Mouse (Mus musculus) hindbrain, postnatal 0 days (tissue): ENCODE measurements around the gene Klf11. TPM values are rescaled to one million over a fixed set of nuclear protein-coding genes. Genes with fewer than 3 reads are reported as not detected.
A peak's percentile ranks its signal among the peaks of the same experiment; 100 is the strongest.

Experiments used
- ATAC-seq: fragments of 200-750 bp; cut with Nextera tagmentation; 2 replicates; pipeline ENCODE4 v1.8.0; 2017; ENCODE audit warnings: mild to moderate bottlenecking, moderate TSS enrichment, moderate library complexity
- DNase-seq: peaks from one replicate; pipeline ENCODE4 v3.0.0-alpha.2; 2015; ENCODE audit warnings: low spot score
- H3K27ac ChIP-seq: fragments of 300-500 bp; sonication (generic); 2 replicates; pipeline ENCODE4 v1.5.1; 2014; ENCODE audit warnings: mild to moderate bottlenecking
- H3K27me3 ChIP-seq: fragments of 300-500 bp; sonication (generic); 2 replicates; pipeline ENCODE4 v1.6.1; 2014; ENCODE audit warnings: low read length, mixed read lengths; ENCODE audit not compliant: insufficient read depth
- H3K36me3 ChIP-seq: fragments of 300-500 bp; sonication (generic); 2 replicates; pipeline ENCODE4 v1.6.1; 2014; ENCODE audit warnings: low read length, mixed read lengths; ENCODE audit not compliant: insufficient read depth
- H3K4me1 ChIP-seq: fragments of 300-500 bp; sonication (generic); 2 replicates; pipeline ENCODE4 v1.6.1; 2014; ENCODE audit warnings: antibody characterized with exemption, low read length, mixed read lengths; ENCODE audit not compliant: insufficient read depth
- H3K4me2 ChIP-seq: fragments of 300-500 bp; sonication (generic); 2 replicates; pipeline ENCODE4 v1.6.1; 2014; ENCODE audit warnings: low read depth, mild to moderate bottlenecking, low read length, moderate library complexity, mixed read lengths
- H3K4me3 ChIP-seq: fragments of 300-500 bp; sonication (generic); 2 replicates; pipeline ENCODE4 v1.5.1; 2014; ENCODE audit warnings: low read length
- H3K9ac ChIP-seq: fragments of 300-500 bp; sonication (generic); replicated peaks from 2 replicates; pipeline ENCODE4 v1.6.1; 2014; ENCODE audit warnings: mild to moderate bottlenecking, low read length, moderate library complexity, mixed read lengths
- H3K9me3 ChIP-seq: fragments of 300-500 bp; sonication (generic); 2 replicates; pipeline ENCODE4 v1.6.1; 2016; ENCODE audit warnings: low read length, mixed read lengths
- CTCF ChIP-seq: IDR thresholded peaks from 2 replicates; pipeline ENCODE4 v1.5.1; 2016; ENCODE audit warnings: antibody characterized with exemption, control low read depth, low read depth
- WGBS: fragments of 180-500 bp; shearing (Covaris S2); extraction: QIAGEN DNeasy Blood & Tissue Kit; methylation state at CpG from one replicate; pipeline ENCODE4 v1.1.7; 2014; 5-methylcytosine and 5-hydroxymethylcytosine counted together
- polyA plus RNA-seq: library from polyadenylated mRNA; unstranded; fragments of >200 nt; fragmentation: Nextera tagmentation; extraction: Ambion mirVana; gene quantifications from 2 replicates; pipeline ENCODE4 v1.2.1, GENCODE M21; 2015
- total RNA-seq: library from RNA; depleted of rRNA; stranded (reverse); fragments of >200 nt; gene quantifications from 2 replicates; pipeline ENCODE4 v1.2.3, GENCODE M21; 2014

Gene Klf11
- total and polyA plus RNA-seq, 2 experiments from 2014 or later: 20.4 to 28.3 TPM

- no peaks in the 10 kb centered on the region for H3K27me3 ChIP-seq
- H3K4me2 ChIP-seq: peak overlapping the region; percentile 67
- no peaks in the 10 kb centered on the region for H3K9me3 ChIP-seq
- peaks cover 19% of the 10 kb centered on the region; the same call in 1 of the 2 replicates for H3K36me3 ChIP-seq
- H3K4me3 ChIP-seq: peak overlapping the region; percentile 86
- TF ChIP-seq CTCF: no peak
- ATAC-seq: peak; percentile 78
- peak overlapping the region; percentile 95 for H3K9ac ChIP-seq
- peaks cover 9% of the 10 kb centered on the region; the same call in 1 of the 2 replicates for H3K4me1 ChIP-seq
- WGBS: 4% methylated on average over 36 of the region's 36 CpGs
- H3K27ac ChIP-seq: peak overlapping the region; percentile 94
- DNase-seq: peak; percentile 93
Observed at GRCm38 (mm10) chr12:24651642-24652342, 718 bp downstream of the Klf11 start.

GRCm38 (mm10) chr12:24654065-24654862 lies 3.2 kb downstream of the Klf11 start:
- no peaks in the 10 kb centered on the region for H3K9me3 ChIP-seq
- H3K4me2 ChIP-seq: no peak overlapping the region
- no peak overlapping the region for H3K27ac ChIP-seq
- H3K4me3 ChIP-seq: no peak overlapping the region
- peaks cover 19% of the 10 kb centered on the region; the same call in 1 of the 2 replicates for H3K36me3 ChIP-seq
- no peak for DNase-seq
- ATAC-seq: no peak
- H3K4me1 ChIP-seq: peaks cover 9% of the 10 kb centered on the region; the same call in 1 of the 2 replicates
- WGBS: 76% methylated on average over 16 of the region's 16 CpGs
- H3K9ac ChIP-seq: no peak overlapping the region
- TF ChIP-seq CTCF: no peak
- H3K27me3 ChIP-seq: no peaks in the 10 kb centered on the region

GRCm38 (mm10) chr12:24656436-24656835 lies 5.4 kb downstream of the Klf11 start:
- no peak; the same call in 1 of the 2 replicates for TF ChIP-seq CTCF
- H3K4me2 ChIP-seq: peak overlapping the region; percentile 30
- no peaks in the 10 kb centered on the region for H3K9me3 ChIP-seq
- no peak overlapping the region for H3K4me3 ChIP-seq
- no peak for ATAC-seq
- no peak overlapping the region for H3K27ac ChIP-seq
- H3K4me1 ChIP-seq: peaks cover 5% of the 10 kb centered on the region; the same call in 1 of the 2 replicates
- H3K36me3 ChIP-seq: peaks cover 28% of the 10 kb centered on the region; the same call in 1 of the 2 replicates
- H3K9ac ChIP-seq: no peak overlapping the region
- no peak for DNase-seq
- 52% methylated on average over 3 of the region's 3 CpGs for WGBS
- no peaks in the 10 kb centered on the region for H3K27me3 ChIP-seq

- H3K36me3 ChIP-seq: peaks cover 28% of the 10 kb centered on the region; the same call in 1 of the 2 replicates
- TF ChIP-seq CTCF: no peak
- no peak for ATAC-seq
Observed at GRCm38 (mm10) chr12:24658998-24659397, 7.9 kb downstream of the Klf11 start.

GRCm38 (mm10) chr12:24659923-24660322 lies 8.8 kb downstream of the Klf11 start:
- no peaks in the 10 kb centered on the region; the same call in 1 of the 2 replicates for H3K4me1 ChIP-seq
- H3K27me3 ChIP-seq: no peaks in the 10 kb centered on the region
- peaks cover 23% of the 10 kb centered on the region; the same call in 1 of the 2 replicates for H3K36me3 ChIP-seq
- no peak overlapping the region for H3K27ac ChIP-seq
- H3K4me3 ChIP-seq: no peak overlapping the region
- TF ChIP-seq CTCF: no peak
- no peak for DNase-seq
- no peaks in the 10 kb centered on the region for H3K9me3 ChIP-seq
- ATAC-seq: 0 out of 2 replicates have a peak, but pooled peaks have one; percentile 16
- no peak overlapping the region for H3K9ac ChIP-seq
- H3K4me2 ChIP-seq: no peak overlapping the region
- 86% methylated on average over 9 of the region's 9 CpGs for WGBS

More at GRCm38 (mm10) chr12:24658998-24659397, 7.9 kb downstream of the Klf11 start:
- no peak overlapping the region for H3K9ac ChIP-seq
- H3K27me3 ChIP-seq: no peaks in the 10 kb centered on the region
- WGBS: 88% methylated on average over 4 of the region's 4 CpGs
- no peaks in the 10 kb centered on the region for H3K9me3 ChIP-seq
- no peak overlapping the region for H3K4me3 ChIP-seq
- H3K27ac ChIP-seq: no peak overlapping the region
- no peak for DNase-seq
- no peaks in the 10 kb centered on the region; the same call in 1 of the 2 replicates for H3K4me1 ChIP-seq
- no peak overlapping the region for H3K4me2 ChIP-seq

- no peaks in the 10 kb centered on the region for H3K27me3 ChIP-seq
- ATAC-seq: no peak
- WGBS: 76% methylated on average over 4 of the region's 4 CpGs
- no peak overlapping the region for H3K4me2 ChIP-seq
- TF ChIP-seq CTCF: no peak
- H3K9me3 ChIP-seq: no peaks in the 10 kb centered on the region
- H3K27ac ChIP-seq: no peak overlapping the region
- no peak for DNase-seq
- H3K9ac ChIP-seq: no peak overlapping the region
- H3K36me3 ChIP-seq: peaks cover 11% of the 10 kb centered on the region; the same call in 1 of the 2 replicates
- H3K4me1 ChIP-seq: no peaks in the 10 kb centered on the region
- H3K4me3 ChIP-seq: no peak overlapping the region
Observed at GRCm38 (mm10) chr12:24661100-24661499, 10.0 kb downstream of the Klf11 start.
